Mouse (Mus musculus): Measurements from ENCODE around the gene Gna13. TPM values are rescaled to one million over a fixed set of nuclear protein-coding genes. Genes with fewer than 3 reads are reported as not detected.
"Not testable (repeated sequence)": the region's sequence is repeated elsewhere in the genome, so short reads cannot be mapped to it uniquely, and the experiment has no call there.

Gna13 gene
- 10 to 100 TPM; 55.5 to 59.9 TPM for total RNA-seq (2021)
- long read RNA-seq, full-length matches to known transcripts: 37 of 47 reads
- long read RNA-seq, partial matches to known transcripts: 4 of 47 reads
- long read RNA-seq, other reads (novel, unspliced or antisense): 6 of 47 reads

GRCm38 (mm10) chr11:109362463-109363190, at the start of gene Gna13:
Gna13 (plus strand) TSS chr11:109362831.
- DNase-seq (ENCODE audit: low spot score in 2 of 2): peak; percentile 87 to 92

DNA sequence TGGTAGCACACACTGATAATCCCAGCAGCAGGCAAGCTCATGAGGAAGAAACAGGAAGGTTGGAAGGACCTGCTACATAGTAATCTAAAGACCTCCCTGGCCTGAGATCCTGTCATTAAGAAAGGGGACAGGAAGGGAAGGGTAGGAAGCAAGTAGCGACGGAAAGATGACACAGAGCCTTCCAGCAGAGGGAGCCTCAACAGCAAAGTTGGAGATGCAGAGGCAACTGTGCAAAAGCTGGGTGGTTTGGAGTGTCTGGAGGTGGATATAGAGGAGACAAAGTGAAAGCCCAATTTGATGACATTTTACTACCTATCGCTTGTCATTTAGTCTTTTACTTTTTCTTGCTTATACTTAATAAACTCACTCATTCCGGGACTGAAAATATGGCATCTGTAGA, 45.7 kb upstream of the Gna13 start:
- DNase-seq (ENCODE audit: low spot score in 2 of 2): peak in 1 of 2 experiments; percentile 69

GRCm38 (mm10) chr11:109319471-109319870, 43.2 kb upstream of the Gna13 start:
- DNase-seq (ENCODE audit: low spot score in 2 of 2): no peak

DNA sequence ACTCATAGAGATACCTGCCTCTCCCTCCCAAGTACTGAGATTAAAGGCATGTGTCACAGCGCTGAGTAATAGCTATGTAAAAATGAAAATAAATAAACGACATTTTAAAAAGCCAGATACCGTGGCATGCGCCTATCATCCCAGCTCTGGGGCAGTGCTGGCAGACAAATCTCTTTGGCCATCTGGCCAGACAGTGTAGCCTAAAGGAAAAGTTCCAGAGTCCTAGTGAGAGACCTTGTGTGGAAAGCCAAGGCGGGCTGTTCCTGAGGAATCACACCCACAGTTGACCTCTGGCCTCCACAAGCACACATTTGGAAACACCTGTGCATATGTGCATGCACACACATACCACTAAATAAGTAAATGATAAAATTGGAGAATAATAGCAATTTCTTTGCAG, 42.7 kb upstream of the Gna13 start:
- DNase-seq (ENCODE audit: low spot score in 2 of 2): no peak

GRCm38 (mm10) chr11:109320361-109320933, 42.2 kb upstream of the Gna13 start:
- peak; percentile 64 to 78 for DNase-seq (ENCODE audit: low spot score in 2 of 2)

GRCm38 (mm10) chr11:109326270-109326669, 36.4 kb upstream of the Gna13 start:
- no peak for DNase-seq (ENCODE audit: low spot score in 2 of 2)

- no peak for DNase-seq (ENCODE audit: low spot score in 2 of 2)
These were observed 35.2 kb upstream of the Gna13 start for GRCm38 (mm10) chr11:109327381-109327780.

DNA sequence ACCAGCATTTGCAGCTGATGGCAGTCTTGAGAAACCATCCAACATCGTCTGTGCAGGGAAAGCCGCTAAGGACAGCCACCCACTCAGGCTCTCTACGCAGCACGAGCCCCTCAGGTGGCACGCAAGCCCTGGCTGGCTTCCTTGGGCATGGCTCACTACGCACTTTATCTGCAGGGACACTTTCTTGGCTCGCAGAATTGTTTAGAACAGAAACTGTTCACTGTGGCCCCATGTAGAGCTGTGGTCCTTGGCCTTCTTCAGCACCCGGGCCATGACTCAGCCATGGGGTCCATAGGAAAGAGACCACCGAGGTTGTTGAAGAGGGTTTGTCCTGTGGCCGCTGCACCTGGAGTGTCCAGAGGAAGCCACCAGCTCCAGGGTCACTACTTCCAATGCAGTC, 34.7 kb upstream of the Gna13 start:
- DNase-seq (ENCODE audit: low spot score in 2 of 2): no peak

- DNase-seq (ENCODE audit: low spot score in 2 of 2): no peak
These were observed 33.3 kb upstream of the Gna13 start for GRCm38 (mm10) chr11:109329331-109329730.

DNA sequence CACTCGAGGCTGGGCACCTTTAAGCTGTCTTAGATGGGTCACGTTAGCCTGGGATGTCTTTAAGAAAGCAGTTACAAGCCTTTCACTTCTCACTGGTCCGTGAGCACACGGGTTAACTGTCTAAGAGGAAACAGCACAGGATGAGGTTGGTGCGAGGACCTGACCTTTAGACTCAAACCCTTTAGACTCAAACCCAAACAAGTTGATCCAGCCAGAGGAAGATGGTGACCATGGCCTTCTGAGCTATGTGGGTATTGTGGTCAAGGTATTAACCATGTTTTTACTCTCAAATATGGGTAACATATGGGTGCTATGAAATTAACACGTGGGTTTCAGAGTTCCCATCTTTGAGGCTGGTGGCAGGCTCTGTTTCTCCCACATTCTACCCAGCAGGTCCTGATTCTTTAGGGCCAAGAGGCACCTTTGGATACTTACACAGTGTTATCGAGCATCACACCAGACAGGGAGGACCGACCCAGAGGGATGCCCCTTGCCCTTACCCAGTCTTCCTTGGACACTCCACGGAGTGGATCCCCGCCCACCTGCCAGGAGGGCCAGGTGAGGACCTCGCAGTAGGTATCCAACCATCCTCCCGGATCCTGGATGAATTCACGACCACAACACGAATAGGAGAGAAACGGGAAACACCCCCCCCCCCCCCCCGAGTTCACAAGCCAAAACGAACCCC, 31.8 kb upstream of the Gna13 start:
- no peak for DNase-seq (ENCODE audit: low spot score in 2 of 2)

- DNase-seq (ENCODE audit: low spot score in 2 of 2): peak; percentile 72 to 95
These were observed 31.2 kb upstream of the Gna13 start for GRCm38 (mm10) chr11:109331424-109331824.

DNA sequence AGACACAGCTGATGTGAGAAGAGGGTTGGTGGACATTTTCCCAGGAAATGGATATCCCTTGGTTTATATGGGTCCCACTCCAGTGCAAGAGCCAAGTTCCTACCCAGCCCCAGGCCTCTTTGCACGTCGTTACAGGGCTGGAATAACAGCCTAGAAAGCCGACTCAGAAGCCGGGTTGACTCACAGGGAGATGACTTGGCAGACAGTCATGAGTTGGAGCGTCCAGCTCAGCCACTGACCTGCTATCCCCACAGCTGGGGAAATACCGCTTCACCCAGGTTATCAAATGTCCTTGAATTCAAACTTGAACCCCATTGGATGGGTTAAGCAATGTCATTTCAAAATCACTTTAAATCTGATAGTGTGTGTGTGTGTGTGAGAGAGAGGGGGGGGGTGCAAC, 29.9 kb upstream of the Gna13 start:
- no peak for DNase-seq (ENCODE audit: low spot score in 2 of 2)

- no peak for DNase-seq (ENCODE audit: low spot score in 2 of 2)
These were observed 27.9 kb upstream of the Gna13 start for GRCm38 (mm10) chr11:109334773-109335172.

DNA sequence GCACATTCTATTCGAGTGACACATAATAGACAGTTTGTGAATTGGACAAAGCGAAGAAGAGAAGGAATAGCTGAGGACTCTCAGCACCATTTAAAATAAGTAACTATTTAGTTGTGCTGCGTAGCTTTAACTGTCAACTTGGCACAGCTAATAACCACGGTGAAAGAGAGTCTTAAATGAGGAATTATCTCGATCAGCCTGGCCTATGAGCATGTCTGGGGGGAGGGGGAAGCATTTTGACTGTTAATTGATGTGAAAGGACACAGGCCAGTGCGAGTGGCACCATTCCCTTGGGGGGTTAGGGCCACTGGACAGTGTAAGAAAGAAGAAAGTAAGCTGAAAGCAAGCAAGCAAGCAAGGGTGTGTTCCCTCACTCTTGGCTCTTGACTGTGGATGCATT, 26.7 kb upstream of the Gna13 start:
- DNase-seq (ENCODE audit: low spot score in 2 of 2): no peak

DNA sequence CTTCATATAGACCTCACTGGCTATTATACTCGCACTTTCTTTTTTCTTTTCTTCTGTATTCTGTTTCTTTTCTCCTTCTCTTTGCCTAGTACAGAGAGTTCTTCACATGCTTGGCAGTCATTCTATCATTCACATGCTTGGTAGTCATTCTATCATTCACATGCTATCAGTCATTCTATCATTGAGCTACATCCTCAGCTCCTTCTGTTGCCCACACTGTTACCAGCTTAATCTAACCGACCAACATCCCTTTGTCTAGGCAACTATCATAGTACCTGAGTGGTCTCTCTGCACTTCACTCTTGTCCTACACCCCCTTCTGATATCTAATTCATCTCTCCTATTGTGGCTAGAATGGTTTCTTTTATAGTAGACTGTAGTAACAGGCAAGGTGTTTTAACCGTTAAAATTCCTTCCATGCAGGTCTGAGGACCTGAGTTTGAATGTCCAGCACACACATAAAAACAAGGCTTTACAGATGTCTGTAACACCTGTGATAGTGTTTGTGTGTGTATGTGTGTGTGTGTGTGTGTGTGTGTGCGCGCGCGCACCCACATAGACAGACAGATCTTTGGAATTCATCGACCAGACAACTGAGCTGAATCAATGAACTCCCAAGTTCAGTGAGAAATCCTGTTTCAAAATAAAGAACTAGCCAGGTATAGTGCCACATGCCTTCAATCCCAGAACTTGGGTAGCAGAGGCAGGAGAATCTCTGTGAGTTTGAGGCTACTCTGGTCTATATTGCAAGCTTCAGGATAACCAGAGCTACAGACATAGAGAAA, 23.3 kb upstream of the Gna13 start:
- no peak for DNase-seq (ENCODE audit: low spot score in 2 of 2)

DNA sequence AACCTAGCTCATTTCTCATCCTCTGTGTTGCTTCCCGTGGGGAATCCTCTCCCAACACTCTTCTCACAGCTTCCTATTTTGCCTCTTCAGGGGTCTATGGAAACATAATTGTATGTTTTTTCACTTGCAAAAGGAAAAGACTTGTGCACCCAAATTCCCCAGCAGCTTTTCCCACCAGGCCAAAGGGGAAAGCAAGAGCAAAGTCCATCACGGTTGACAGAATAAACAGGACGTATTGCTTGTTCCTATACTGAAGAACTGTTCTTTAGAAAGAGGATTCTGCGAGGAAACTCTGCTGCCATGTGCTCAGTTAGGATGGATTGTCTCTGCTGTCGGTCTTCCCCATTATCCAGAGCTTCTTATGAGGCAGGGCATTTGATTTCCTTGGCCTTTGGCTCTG, 22.1 kb upstream of the Gna13 start:
- DNase-seq (ENCODE audit: low spot score in 2 of 2): no peak

- DNase-seq (ENCODE audit: low spot score in 2 of 2): not testable (repeated sequence)
These were observed 20.0 kb upstream of the Gna13 start for GRCm38 (mm10) chr11:109342666-109343065.

GRCm38 (mm10) chr11:109343558-109343957, 19.1 kb upstream of the Gna13 start:
- no peak for DNase-seq (ENCODE audit: low spot score in 2 of 2)

DNA sequence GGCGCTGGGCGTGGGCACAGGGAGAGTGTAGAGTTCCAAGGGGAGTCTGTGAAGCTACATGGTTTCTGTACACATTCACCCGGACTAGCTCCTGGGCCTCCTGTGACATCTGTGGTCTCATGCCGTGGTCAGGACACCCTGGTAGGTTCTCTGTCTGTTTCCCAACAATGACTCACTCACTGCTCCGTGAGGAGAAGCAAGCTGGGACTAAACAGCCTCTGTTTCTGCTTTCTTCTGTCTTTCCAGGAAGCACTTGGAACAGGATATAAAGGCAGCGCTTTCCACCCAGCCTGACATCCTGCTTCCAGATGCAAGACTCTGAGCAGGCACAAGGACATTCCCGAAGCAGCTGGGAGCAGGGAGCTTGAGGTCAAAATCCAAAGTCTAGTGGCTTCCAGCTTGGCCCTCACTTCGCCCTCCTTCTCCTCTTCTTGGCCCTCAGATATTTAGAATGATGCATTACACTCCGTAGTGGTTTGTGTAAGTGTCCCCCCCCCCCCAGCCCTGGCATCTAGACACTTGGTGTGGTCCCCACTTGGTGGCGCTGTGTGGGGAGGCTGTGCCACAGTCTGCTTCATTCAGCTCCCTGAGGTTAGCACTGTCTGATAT, 18.5 kb upstream of the Gna13 start:
- DNase-seq (ENCODE audit: low spot score in 2 of 2): peak in 1 of 2 experiments; percentile 38

DNA sequence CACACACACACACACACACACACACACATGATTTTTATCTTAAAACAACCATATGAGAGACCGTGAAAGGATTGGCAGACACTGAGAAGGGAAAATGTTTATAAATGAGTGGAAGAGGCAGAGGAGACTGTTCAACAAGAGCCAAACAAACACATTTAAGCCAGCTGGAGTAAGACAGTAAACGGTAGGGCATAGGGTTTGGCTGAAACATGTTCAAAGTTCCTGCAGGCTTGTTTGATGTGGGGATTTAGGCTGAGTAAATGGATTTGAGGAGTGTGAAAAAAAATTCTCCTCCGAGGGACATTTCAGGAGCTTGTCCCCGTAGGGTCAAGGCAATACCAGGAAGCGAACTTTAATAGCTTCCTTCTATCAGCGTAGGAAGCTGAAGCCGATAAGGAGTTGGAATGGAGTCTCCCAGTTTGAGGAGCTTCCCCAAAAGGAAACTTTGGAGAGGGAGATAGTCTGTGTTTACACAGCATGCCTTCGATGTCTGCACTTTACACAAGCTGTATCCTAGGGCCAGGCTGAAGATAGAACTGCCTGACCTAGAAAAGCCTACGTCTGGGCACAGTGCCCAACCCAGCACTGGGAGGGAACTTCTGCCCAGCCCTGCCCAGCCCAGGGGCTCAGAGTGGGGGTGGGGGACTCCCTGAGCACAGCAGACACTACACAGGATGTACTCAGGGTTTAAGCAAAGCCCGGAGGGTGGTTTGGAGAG, 15.2 kb upstream of the Gna13 start:
- DNase-seq (ENCODE audit: low spot score in 2 of 2): peak in 1 of 2 experiments; percentile 76

All from layer of hippocampus, adult 18-20 months (tissue).